Comparison of ENCODE assay signal across 17 mouse cellular contexts in genomic region chr8:90656436-90657090, GRCm38 (mm10).
DNase-seq lines count a peak whose midpoint lies in the region; ATAC-seq lines count a peak whose summit lies in the region.
"Had no signal": no experiment of that assay in that cellular context is flagged by ENCODE, and none has a peak within 500 bp of the region (broad histone marks: within the 10 kb centered on the region; RNA-seq: fewer than 3 reads in every experiment).

No protein-coding gene starts in this region.

- peaks cover 0 to 17% of the 10 kb centered on the region in 2 experiments; a peak in 3 of 4 replicates for H3K4me1 ChIP-seq in heart, embryonic 14.5 days (ENCODE audit: control insufficient read depth in 2 of 2, insufficient read depth in 2 of 2, low read length in 2 of 2)
- H3K4me1 ChIP-seq in midbrain, embryonic 14.5 days (ENCODE audit: control insufficient read depth, insufficient read depth, low read length) = peaks cover 7% of the 10 kb centered on the region
- H3K4me1 ChIP-seq: limb, embryonic 13.5 days had no signal

- no peak for DNase-seq in heart, adult 9 months (ENCODE audit: low spot score in 2 of 2)
- peak; percentile 6 for DNase-seq in Muller cell, postnatal 12 days (ENCODE audit: inconsistent ontology term)
- peak; percentile 99 for DNase-seq in fat pad, adult 2 months (ENCODE audit: extremely low read depth, low read depth, low spot score)
- peak; percentile 27 for DNase-seq in midbrain, embryonic 14.5 days
- DNase-seq in retina, embryonic 14.5 days (ENCODE audit: low spot score) = no peak
- DNase-seq in thymus, postnatal 10 days (ENCODE audit: low spot score in 2 of 2) = no peak
- DNase-seq: cerebellum, postnatal 36 days; gastrocnemius, postnatal 25 days; heart, postnatal 14 days; kidney, adult 18-20 months; kidney, postnatal 25 days had no signal

- 77% methylated on average over 5 of the region's 5 CpGs for WGBS in heart, embryonic 14.5 days
- 40% methylated on average over 5 of the region's 5 CpGs for WGBS in midbrain, embryonic 14.5 days

- H3K27ac ChIP-seq in heart, embryonic 14.5 days (replicated peaks in 1 of 2; ENCODE audit: control insufficient read depth in 1 of 2, insufficient read depth in 1 of 2, low read depth in 2 of 2, low read length in 2 of 2) = peak overlapping the region in 1 of 2 experiments; percentile 62; a peak in 1 of 4 replicates
- H3K27ac ChIP-seq in midbrain, embryonic 14.5 days (replicated peaks; ENCODE audit: low read depth, low read length) = no peak overlapping the region
- H3K27ac ChIP-seq: embryonic facial prominence, embryonic 10.5 days; limb, embryonic 13.5 days; liver, embryonic 14.5 days had no signal

- no peaks in the 10 kb centered on the region for H3K36me3 ChIP-seq in heart, embryonic 14.5 days (ENCODE audit: control insufficient read depth, insufficient read depth, low read length)
- no peaks in the 10 kb centered on the region for H3K36me3 ChIP-seq in midbrain, embryonic 14.5 days (ENCODE audit: control insufficient read depth, insufficient read depth, low read length)
- H3K36me3 ChIP-seq: embryonic facial prominence, embryonic 10.5 days; limb, embryonic 13.5 days had no signal

- no peak overlapping the region for H3K4me3 ChIP-seq in heart, embryonic 14.5 days (ENCODE audit: control insufficient read depth in 1 of 2, insufficient read depth in 1 of 2, low read depth in 1 of 2, low read length in 2 of 2)
- H3K4me3 ChIP-seq in midbrain, embryonic 14.5 days (replicated peaks; ENCODE audit: low read depth, low read length) = no peak overlapping the region
- H3K4me3 ChIP-seq: embryonic facial prominence, embryonic 10.5 days; limb, embryonic 13.5 days; myocyte had no signal

- H3K9ac ChIP-seq in heart, embryonic 14.5 days (ENCODE audit: low read length) = no peak overlapping the region
- no peak overlapping the region for H3K9ac ChIP-seq in midbrain, embryonic 14.5 days (replicated peaks; ENCODE audit: low read length)
- H3K9ac ChIP-seq: limb, embryonic 13.5 days; liver, embryonic 14.5 days had no signal

- ATAC-seq in heart, embryonic 14.5 days (ENCODE audit: insufficient number of reproducible peaks, insufficient read depth, low FRiP score, low read depth) = no peak
- ATAC-seq in midbrain, embryonic 14.5 days (ENCODE audit: low FRiP score, low TSS enrichment) = no peak
- ATAC-seq: hindbrain, embryonic 16.5 days had no signal

- no peaks in the 10 kb centered on the region for H3K27me3 ChIP-seq in heart, embryonic 14.5 days (ENCODE audit: control insufficient read depth, insufficient read depth, low read length)
- no peaks in the 10 kb centered on the region for H3K27me3 ChIP-seq in midbrain, embryonic 14.5 days (ENCODE audit: control insufficient read depth, insufficient read depth, low read length)

- peak overlapping the region; percentile 21; the same call in 1 of the 2 replicates for H3K4me2 ChIP-seq in heart, embryonic 14.5 days (ENCODE audit: low read length)
- no peak overlapping the region for H3K4me2 ChIP-seq in midbrain, embryonic 14.5 days (ENCODE audit: low read length)
- H3K4me2 ChIP-seq: limb, embryonic 13.5 days had no signal

- H3K9me3 ChIP-seq in heart, embryonic 14.5 days (ENCODE audit: control insufficient read depth, low read length) = peaks cover 7% of the 10 kb centered on the region; the same call in 1 of the 2 replicates
- H3K9me3 ChIP-seq in midbrain, embryonic 14.5 days (ENCODE audit: control insufficient read depth, low read length) = no peaks in the 10 kb centered on the region; the same call in 1 of the 2 replicates
- H3K9me3 ChIP-seq: embryonic facial prominence, embryonic 10.5 days; limb, embryonic 13.5 days had no signal

Comparison
In these comparisons a context has a peak if more than half of its experiments do, and no peak if none do; other contexts are left out.
1. DNase-seq: peak in Muller cell, postnatal 12 days (single experiment), fat pad, adult 2 months (single experiment) and midbrain, embryonic 14.5 days (single experiment); none in heart, adult 9 months (0 of 2), retina, embryonic 14.5 days (single experiment) and thymus, postnatal 10 days (0 of 2).